Mouse (Mus musculus) midbrain, embryonic 10.5 days (tissue): ENCODE measurements around the gene D1Pas1. TPM values are rescaled to one million over a fixed set of nuclear protein-coding genes. Genes with fewer than 3 reads are reported as not detected.

ENCODE experiments used
- DNase-seq: peaks from one replicate; pipeline ENCODE4 v3.0.0-alpha.2; 2017; ENCODE audit warnings: low spot score
- H3K27ac ChIP-seq: fragments of 300-500 bp; sonication (generic); replicated peaks from 2 replicates; pipeline ENCODE4 v1.5.1; 2016; ENCODE audit warnings: mild to moderate bottlenecking
- H3K27me3 ChIP-seq: fragments of 300-500 bp; sonication (generic); 2 replicates; pipeline ENCODE4 v1.6.1; 2016; ENCODE audit warnings: low read depth, mild to moderate bottlenecking; ENCODE audit not compliant: poor library complexity, severe bottlenecking
- H3K36me3 ChIP-seq: fragments of 300-500 bp; sonication (generic); 2 replicates; pipeline ENCODE4 v1.6.1; 2016; ENCODE audit warnings: mild to moderate bottlenecking, moderate library complexity
- H3K4me1 ChIP-seq: fragments of 300-500 bp; sonication (generic); 2 replicates; pipeline ENCODE4 v1.6.1; 2016
- H3K4me3 ChIP-seq: fragments of 300-500 bp; sonication (generic); 2 replicates; pipeline ENCODE4 v1.5.1; 2016; ENCODE audit warnings: mild to moderate bottlenecking, moderate library complexity
- H3K9me3 ChIP-seq: fragments of 300-500 bp; sonication (generic); replicated peaks from 2 replicates; pipeline ENCODE4 v1.6.1; 2016; ENCODE audit warnings: mild to moderate bottlenecking
- WGBS: fragments of 180-500 bp; shearing (Covaris S2); methylation state at CpG from one replicate; pipeline ENCODE4 v1.1.7; 2016; 5-methylcytosine and 5-hydroxymethylcytosine counted together
- polyA plus RNA-seq: library from polyadenylated mRNA; unstranded; fragments of >200 nt; fragmentation: Nextera tagmentation; extraction: Ambion mirVana; gene quantifications from 2 replicates; pipeline ENCODE4 v1.2.1, GENCODE M21; 2016

The D1Pas1 gene
- polyA plus RNA-seq, 1 experiment from 2014 or later = 0.15 TPM

- Histone ChIP-seq H3K27ac (no peak overlapping the region), H3K4me1 (peaks cover 7% of the 10 kb centered on the region; the same call in 1 of the 2 replicates), H3K36me3 (no peaks in the 10 kb centered on the region), H3K9me3 (no peaks in the 10 kb centered on the region), H3K27me3 (no peaks in the 10 kb centered on the region), H3K4me3 (no peak overlapping the region)
- DNase-seq = peak; percentile 19
- WGBS = 55% methylated on average over 4 of the region's 4 CpGs
Observed at GRCm38 (mm10) chr1:186959380-186959779, 7.8 kb upstream of the D1Pas1 start.

DNA sequence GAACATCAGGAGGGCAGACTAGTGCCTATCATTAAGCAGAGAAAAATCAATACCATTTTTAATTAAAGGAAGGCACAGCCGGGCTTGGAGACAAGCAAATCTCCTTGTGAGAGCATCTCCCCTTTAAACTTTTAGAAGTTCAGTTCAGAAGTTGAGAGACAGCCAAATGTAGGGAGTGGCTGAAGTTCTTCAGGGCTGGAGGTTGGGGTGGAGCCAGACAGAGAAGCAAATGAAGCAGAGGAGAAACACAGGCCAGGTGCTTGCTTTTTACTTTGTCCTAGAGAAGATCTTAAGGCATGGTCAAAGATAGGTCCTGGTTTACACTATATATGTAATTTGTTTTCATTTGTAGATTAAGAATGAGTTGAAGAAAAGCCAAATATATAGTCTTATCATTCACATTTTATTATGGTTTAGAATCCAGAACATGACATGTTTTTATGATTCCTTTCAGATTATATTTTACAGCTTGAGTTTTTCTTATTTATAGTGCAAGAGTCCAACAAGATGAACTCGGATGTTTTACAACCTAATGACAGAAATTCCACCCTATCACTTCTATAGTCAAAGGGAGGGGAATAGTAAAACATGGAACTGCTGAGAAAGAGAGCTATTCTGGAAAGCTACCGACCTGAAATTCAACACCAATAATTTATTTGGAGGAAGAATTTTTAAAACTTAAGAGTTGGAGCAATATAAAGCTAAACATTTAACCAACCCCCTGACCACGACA is 2.9 kb upstream of the D1Pas1 start:
- 76% methylated on average over 4 of the region's 4 CpGs for WGBS
- H3K9me3 ChIP-seq = peaks cover 29% of the 10 kb centered on the region
- H3K27me3 ChIP-seq = no peaks in the 10 kb centered on the region
- DNase-seq = no peak
- H3K4me3 ChIP-seq = no peak overlapping the region
- H3K4me1 ChIP-seq = no peaks in the 10 kb centered on the region
- H3K27ac ChIP-seq = no peak overlapping the region
- H3K36me3 ChIP-seq = peaks cover 10% of the 10 kb centered on the region

DNA sequence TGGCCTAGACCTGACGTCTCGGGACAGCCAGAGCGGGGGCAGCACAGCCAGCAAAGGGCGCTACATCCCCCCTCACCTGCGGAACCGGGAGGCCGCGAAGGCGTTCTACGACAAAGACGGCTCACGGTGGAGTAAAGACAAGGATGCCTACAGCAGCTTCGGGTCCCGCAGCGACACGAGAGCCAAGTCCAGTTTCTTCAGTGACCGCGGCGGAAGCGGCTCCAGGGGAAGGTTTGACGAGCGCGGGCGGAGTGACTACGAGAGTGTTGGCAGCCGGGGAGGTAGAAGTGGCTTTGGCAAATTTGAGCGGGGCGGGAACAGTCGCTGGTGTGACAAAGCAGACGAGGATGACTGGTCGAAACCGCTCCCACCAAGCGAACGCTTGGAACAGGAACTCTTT is 710 bp downstream of the D1Pas1 start:
- peaks cover 33% of the 10 kb centered on the region for H3K9me3 ChIP-seq
- DNase-seq = no peak
- no peak overlapping the region for H3K4me3 ChIP-seq
- WGBS = 92% methylated on average over 34 of the region's 34 CpGs
- H3K27ac ChIP-seq = no peak overlapping the region
- no peaks in the 10 kb centered on the region for H3K27me3 ChIP-seq
- peaks cover 10% of the 10 kb centered on the region for H3K36me3 ChIP-seq
- H3K4me1 ChIP-seq = no peaks in the 10 kb centered on the region

GRCm38 (mm10) chr1:186976937-186977540 is 9.8 kb downstream of the D1Pas1 start:
- no peak overlapping the region for H3K27ac ChIP-seq
- no peaks in the 10 kb centered on the region for H3K36me3 ChIP-seq
- no peaks in the 10 kb centered on the region for H3K27me3 ChIP-seq
- H3K9me3 ChIP-seq = no peaks in the 10 kb centered on the region
- no peak overlapping the region for H3K4me3 ChIP-seq
- DNase-seq = no peak
- 67% methylated on average over 4 of the region's 4 CpGs for WGBS
- peaks cover 31% of the 10 kb centered on the region for H3K4me1 ChIP-seq

DNA sequence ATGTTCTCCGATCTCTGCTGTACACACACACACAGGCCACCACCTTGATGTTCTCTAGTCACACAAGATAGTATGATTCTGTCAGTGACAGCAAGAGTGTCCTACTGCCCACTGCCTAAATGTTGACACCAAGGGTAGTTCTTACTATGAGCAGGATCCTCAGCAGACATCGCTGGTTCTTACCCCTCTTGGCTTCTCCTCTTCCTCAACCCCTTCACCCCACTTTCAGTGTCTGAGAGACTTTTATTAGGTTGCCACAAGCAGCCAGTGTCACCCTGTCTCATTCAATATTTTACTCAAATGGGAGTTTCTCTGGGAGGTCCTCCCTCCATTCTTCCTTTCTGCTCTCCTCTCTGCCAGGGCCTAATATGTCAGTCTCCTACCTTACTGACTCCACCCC is 10.6 kb downstream of the D1Pas1 start:
- WGBS = 100% methylated on average over 2 of the region's 2 CpGs
- peak overlapping the region; percentile 49; the same call in 1 of the 2 replicates for H3K27ac ChIP-seq
- no peak for DNase-seq

DNA sequence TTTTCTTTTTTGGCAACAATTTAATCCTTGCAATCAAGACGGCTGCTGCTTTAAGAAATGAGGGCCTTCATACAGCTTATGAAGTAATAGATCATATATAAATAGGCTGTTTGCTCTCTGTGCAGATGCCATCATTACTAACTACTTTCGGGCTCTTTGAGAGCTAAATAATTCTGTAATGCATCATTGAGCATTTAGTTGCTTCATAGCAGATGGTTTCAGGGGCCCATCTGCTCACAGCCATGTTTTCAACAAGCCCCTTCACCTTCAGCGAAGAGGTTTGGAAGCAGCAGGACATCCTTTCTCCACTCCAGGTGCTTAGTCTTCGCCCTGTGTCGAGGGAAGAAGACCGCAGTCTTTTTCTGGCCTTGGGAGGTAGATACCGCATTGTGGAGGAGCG is 12.2 kb downstream of the D1Pas1 start:
- 0 out of 2 replicates have a peak overlapping the region, but pooled peaks have one; percentile 7 for H3K27ac ChIP-seq
- H3K36me3 ChIP-seq = no peaks in the 10 kb centered on the region
- no peak for DNase-seq
- WGBS = 83% methylated on average over 8 of the region's 8 CpGs
- H3K9me3 ChIP-seq = no peaks in the 10 kb centered on the region
- H3K4me3 ChIP-seq = no peak overlapping the region
- H3K4me1 ChIP-seq = peaks cover 35% of the 10 kb centered on the region
- H3K27me3 ChIP-seq = no peaks in the 10 kb centered on the region

More for the DNA sequence above, 10.6 kb downstream of the D1Pas1 start:
- no peak overlapping the region for H3K4me3 ChIP-seq
- H3K9me3 ChIP-seq = no peaks in the 10 kb centered on the region
- H3K4me1 ChIP-seq = peaks cover 31% of the 10 kb centered on the region
- no peaks in the 10 kb centered on the region for H3K27me3 ChIP-seq
- H3K36me3 ChIP-seq = no peaks in the 10 kb centered on the region

GRCm38 (mm10) chr1:186980503-186980902 is 13.3 kb downstream of the D1Pas1 start:
- no peak for DNase-seq
- Histone ChIP-seq H3K9me3 (no peaks in the 10 kb centered on the region), H3K4me1 (peaks cover 37% of the 10 kb centered on the region), H3K36me3 (no peaks in the 10 kb centered on the region), H3K4me3 (no peak overlapping the region), H3K27ac (peak overlapping the region; percentile 7; the same call in 1 of the 2 replicates), H3K27me3 (no peaks in the 10 kb centered on the region)
- WGBS = 70% methylated on average over 9 of the region's 9 CpGs

DNA sequence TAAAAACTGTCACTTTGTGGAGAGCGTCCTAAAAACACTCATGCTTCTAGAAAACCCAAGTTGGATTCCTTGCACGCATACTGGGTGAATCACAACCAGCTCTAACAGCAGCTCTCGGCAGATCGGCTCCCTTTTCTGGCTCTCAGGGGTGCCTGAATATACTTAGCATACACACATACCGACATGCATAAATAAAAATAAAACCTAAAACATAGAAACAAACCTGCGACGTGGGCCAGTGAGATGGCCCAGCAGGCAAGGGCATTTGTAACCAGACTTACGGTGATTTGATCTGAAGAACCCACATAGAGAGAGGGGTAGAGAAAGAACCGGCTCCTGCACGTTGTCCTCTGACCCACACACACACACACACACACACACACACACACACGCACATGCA is 17.9 kb downstream of the D1Pas1 start:
- Histone ChIP-seq H3K36me3 (no peaks in the 10 kb centered on the region), H3K27me3 (peaks cover 4% of the 10 kb centered on the region; the same call in 1 of the 2 replicates), H3K4me1 (peaks cover 19% of the 10 kb centered on the region), H3K4me3 (no peak overlapping the region), H3K9me3 (no peaks in the 10 kb centered on the region), H3K27ac (no peak overlapping the region)
- 91% methylated on average over 11 of the region's 11 CpGs for WGBS
- no peak for DNase-seq

DNA sequence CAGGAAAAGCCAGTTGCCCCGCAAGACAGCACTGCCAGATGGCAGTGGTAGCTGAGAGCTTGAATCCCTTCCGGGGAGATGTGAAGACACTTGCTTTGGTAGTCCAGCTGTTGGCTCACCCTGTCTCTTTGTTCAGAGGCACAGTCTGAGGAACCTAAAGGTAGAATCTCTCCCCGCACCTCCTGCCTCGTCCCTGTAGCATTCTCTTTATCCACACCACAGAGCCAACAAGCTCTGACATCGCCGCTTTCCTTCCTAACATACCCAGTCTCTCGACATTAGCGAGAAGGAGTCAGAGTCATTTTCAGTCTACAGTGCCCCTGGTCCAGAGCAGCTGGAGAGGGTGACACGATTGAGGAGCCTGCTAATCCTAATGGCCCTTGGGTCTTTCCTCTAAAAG is 18.9 kb downstream of the D1Pas1 start:
- no peaks in the 10 kb centered on the region for H3K36me3 ChIP-seq

GRCm38 (mm10) chr1:186986506-186986905 is 19.3 kb downstream of the D1Pas1 start:
- H3K27ac ChIP-seq = no peak overlapping the region
- 81% methylated on average over 8 of the region's 8 CpGs for WGBS
- peaks cover 11% of the 10 kb centered on the region for H3K4me1 ChIP-seq
- H3K36me3 ChIP-seq = no peaks in the 10 kb centered on the region
- no peak overlapping the region for H3K4me3 ChIP-seq
- no peaks in the 10 kb centered on the region for H3K9me3 ChIP-seq
- DNase-seq = no peak
- H3K27me3 ChIP-seq = peaks cover 4% of the 10 kb centered on the region; the same call in 1 of the 2 replicates

More for the DNA sequence above, 18.9 kb downstream of the D1Pas1 start:
- Histone ChIP-seq H3K4me3 (no peak overlapping the region), H3K27ac (no peak overlapping the region), H3K4me1 (peaks cover 11% of the 10 kb centered on the region), H3K9me3 (no peaks in the 10 kb centered on the region), H3K27me3 (peaks cover 4% of the 10 kb centered on the region; the same call in 1 of the 2 replicates)
- WGBS = 82% methylated on average over 9 of the region's 9 CpGs
- DNase-seq = no peak

GRCm38 (mm10) chr1:186988281-186988682 is 21.1 kb downstream of the D1Pas1 start:
- WGBS = 56% methylated on average over 9 of the region's 9 CpGs
- no peak for DNase-seq
- Histone ChIP-seq H3K27me3 (peaks cover 4% of the 10 kb centered on the region; the same call in 1 of the 2 replicates), H3K27ac (no peak overlapping the region), H3K9me3 (peaks cover 6% of the 10 kb centered on the region; the same call in 1 of the 2 replicates), H3K4me3 (no peak overlapping the region), H3K36me3 (no peaks in the 10 kb centered on the region), H3K4me1 (peaks cover 11% of the 10 kb centered on the region)

DNA sequence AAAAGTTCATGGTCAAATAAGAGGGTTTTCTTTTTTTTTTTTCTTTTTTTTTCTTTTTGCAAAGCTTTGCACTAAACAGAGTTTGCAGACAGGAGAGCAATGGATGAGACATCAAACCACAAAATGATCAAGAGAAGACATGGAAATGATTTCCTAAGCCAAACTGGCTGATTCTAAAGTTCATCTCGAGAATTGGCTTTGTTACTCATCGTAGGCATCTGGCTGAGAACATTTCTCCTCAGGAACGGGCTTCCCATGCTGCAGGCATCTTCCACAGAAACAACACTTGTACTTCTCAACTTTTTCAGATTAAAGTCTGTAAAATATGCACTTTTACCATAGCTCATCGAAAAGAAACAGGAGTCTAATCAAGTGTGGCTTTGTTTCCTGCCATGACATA is 21.6 kb downstream of the D1Pas1 start:
- WGBS = 94% methylated on average over 4 of the region's 4 CpGs
- H3K4me1 ChIP-seq = peaks cover 11% of the 10 kb centered on the region
- no peaks in the 10 kb centered on the region for H3K36me3 ChIP-seq
- H3K9me3 ChIP-seq = peaks cover 6% of the 10 kb centered on the region; the same call in 1 of the 2 replicates
- H3K27me3 ChIP-seq = peaks cover 4% of the 10 kb centered on the region; the same call in 1 of the 2 replicates
- H3K27ac ChIP-seq = no peak overlapping the region
- no peak for DNase-seq
- H3K4me3 ChIP-seq = no peak overlapping the region

DNA sequence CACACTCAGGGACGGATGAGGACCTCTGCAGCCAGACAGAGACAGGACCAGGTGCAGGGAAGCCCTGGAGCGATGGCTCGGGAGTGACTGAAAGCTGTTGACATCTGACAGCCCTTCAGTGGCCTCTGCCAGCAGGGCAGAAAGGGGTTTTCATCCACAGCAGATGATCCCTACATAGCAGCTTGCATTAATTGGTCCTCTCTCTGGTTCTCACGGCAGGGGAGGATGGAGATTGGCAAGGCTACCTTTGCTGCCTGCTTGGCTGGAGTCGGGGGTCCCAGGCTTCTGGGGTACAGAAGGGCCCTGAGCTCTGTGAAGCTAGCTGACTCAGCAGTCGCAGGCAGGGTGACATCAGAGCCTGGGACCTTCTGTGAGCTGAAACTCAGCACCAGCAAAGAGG is 24.3 kb downstream of the D1Pas1 start:
- H3K27ac ChIP-seq = 0 out of 2 replicates have a peak overlapping the region, but pooled peaks have one; percentile 33
- WGBS = 77% methylated on average over 6 of the region's 6 CpGs
- DNase-seq = no peak
- H3K9me3 ChIP-seq = peaks cover 6% of the 10 kb centered on the region; the same call in 1 of the 2 replicates
- H3K27me3 ChIP-seq = peaks cover 1% of the 10 kb centered on the region; the same call in 1 of the 2 replicates
- no peak overlapping the region for H3K4me3 ChIP-seq
- H3K36me3 ChIP-seq = no peaks in the 10 kb centered on the region
- peaks cover under 1% of the 10 kb centered on the region for H3K4me1 ChIP-seq
